Mouse (Mus musculus) neural tube, embryonic 14.5 days (tissue): ENCODE measurements at regions not wholly inside any gene's neighbourhood (a gene's known extent, or its start where the extent isn't known, plus 50 kb on each side); places are given as distances from the start of the nearest gene placed in this dataset.
"Not testable (repeated sequence)": the region's sequence is repeated elsewhere in the genome, so short reads cannot be mapped to it uniquely, and the experiment has no call there.

ENCODE experiments used
- ATAC-seq: fragments of 200-750 bp; cut with Nextera tagmentation; 2 replicates; pipeline ENCODE4 v1.8.0; 2017; ENCODE audit warnings: low read depth, mild to moderate bottlenecking, moderate TSS enrichment, moderate library complexity
- H3K27ac ChIP-seq: fragments of 300-500 bp; sonication (generic); 2 replicates; pipeline ENCODE4 v1.5.1; 2014; ENCODE audit warnings: low read depth, mild to moderate bottlenecking, control low read depth, low read length, moderate library complexity, mixed read lengths
- H3K27me3 ChIP-seq: fragments of 300-500 bp; sonication (generic); 2 replicates; pipeline ENCODE4 v1.6.1; 2014; ENCODE audit warnings: low read length; ENCODE audit not compliant: control insufficient read depth, insufficient read depth
- H3K36me3 ChIP-seq: fragments of 300-500 bp; sonication (generic); 2 replicates; pipeline ENCODE4 v1.6.1; 2014; ENCODE audit warnings: low read length, mixed read lengths; ENCODE audit not compliant: control insufficient read depth, insufficient read depth
- H3K4me1 ChIP-seq: fragments of 300-500 bp; sonication (generic); 2 replicates; pipeline ENCODE4 v1.6.1; 2014; ENCODE audit warnings: low read length; ENCODE audit not compliant: control insufficient read depth, insufficient read depth
- H3K4me2 ChIP-seq: fragments of 300-500 bp; sonication (generic); 2 replicates; pipeline ENCODE4 v1.6.1; 2014; ENCODE audit warnings: mild to moderate bottlenecking, low read depth, low read length, control low read depth
- H3K4me3 ChIP-seq: fragments of 300-500 bp; sonication (generic); 2 replicates; pipeline ENCODE4 v1.5.1; 2014; ENCODE audit warnings: low read depth, low read length, control low read depth, mixed read lengths
- H3K9ac ChIP-seq: fragments of 300-500 bp; sonication (generic); replicated peaks from 2 replicates; pipeline ENCODE4 v1.6.1; 2014; ENCODE audit warnings: low read depth, mild to moderate bottlenecking, control low read depth, low read length, mixed read lengths
- H3K9me3 ChIP-seq: fragments of 300-500 bp; sonication (generic); 2 replicates; pipeline ENCODE4 v1.6.1; 2016; ENCODE audit warnings: low read length; ENCODE audit not compliant: control insufficient read depth
- WGBS: fragments of 180-500 bp; shearing (Covaris S2); extraction: QIAGEN DNeasy Blood & Tissue Kit; methylation state at CpG from one replicate; pipeline ENCODE4 v1.1.7; 2014; 5-methylcytosine and 5-hydroxymethylcytosine counted together

- Histone ChIP-seq H3K27ac (no peak overlapping the region), H3K4me2 (no peak overlapping the region), H3K27me3 (no peaks in the 10 kb centered on the region), H3K9me3 (no peaks in the 10 kb centered on the region), H3K9ac (no peak overlapping the region), H3K4me3 (no peak overlapping the region), H3K36me3 (no peaks in the 10 kb centered on the region), H3K4me1 (no peaks in the 10 kb centered on the region)
- 86% methylated on average over 3 of the region's 3 CpGs for WGBS
- ATAC-seq: no peak
These were observed 76.7 kb downstream of the Tomm20 start for GRCm38 (mm10) chr8:126868831-126869463.

GRCm38 (mm10) chr8:126867121-126867988 lies 78.3 kb downstream of the Tomm20 start:
- H3K27me3 ChIP-seq: no peaks in the 10 kb centered on the region
- H3K36me3 ChIP-seq: no peaks in the 10 kb centered on the region
- no peaks in the 10 kb centered on the region for H3K9me3 ChIP-seq
- H3K4me1 ChIP-seq: no peaks in the 10 kb centered on the region
- no peak overlapping the region for H3K4me3 ChIP-seq
- H3K9ac ChIP-seq: no peak overlapping the region
- no peak overlapping the region for H3K4me2 ChIP-seq
- ATAC-seq: no peak
- H3K27ac ChIP-seq: no peak overlapping the region
- WGBS: 85% methylated on average over 14 of the region's 14 CpGs

GRCm38 (mm10) chr8:126864314-126864948 lies 81.2 kb downstream of the Tomm20 start:
- WGBS: 95% methylated on average over 10 of the region's 10 CpGs
- no peak for ATAC-seq

GRCm38 (mm10) chr8:126863661-126864060 lies 82.0 kb downstream of the Tomm20 start:
- not testable (repeated sequence) for H3K36me3 ChIP-seq, H3K4me2 ChIP-seq, H3K4me1 ChIP-seq, H3K4me3 ChIP-seq, H3K9me3 ChIP-seq, H3K9ac ChIP-seq, H3K27ac ChIP-seq, ATAC-seq, H3K27me3 ChIP-seq
- WGBS: 70% methylated on average over 1 of the region's 1 CpGs

More at GRCm38 (mm10) chr8:126864314-126864948, 81.2 kb downstream of the Tomm20 start:
- H3K4me2 ChIP-seq: no peak overlapping the region
- H3K27me3 ChIP-seq: no peaks in the 10 kb centered on the region
- H3K9me3 ChIP-seq: no peaks in the 10 kb centered on the region
- no peak overlapping the region for H3K4me3 ChIP-seq
- no peaks in the 10 kb centered on the region for H3K4me1 ChIP-seq
- no peaks in the 10 kb centered on the region for H3K36me3 ChIP-seq
- H3K9ac ChIP-seq: no peak overlapping the region
- H3K27ac ChIP-seq: no peak overlapping the region

GRCm38 (mm10) chr8:126861754-126862153 lies 83.9 kb downstream of the Tomm20 start:
- Histone ChIP-seq H3K27me3 (no peaks in the 10 kb centered on the region), H3K4me3 (no peak overlapping the region), H3K9me3 (no peaks in the 10 kb centered on the region), H3K4me1 (no peaks in the 10 kb centered on the region), H3K36me3 (no peaks in the 10 kb centered on the region), H3K27ac (no peak overlapping the region), H3K9ac (no peak overlapping the region), H3K4me2 (no peak overlapping the region)
- ATAC-seq: no peak
- WGBS: 95% methylated on average over 8 of the region's 8 CpGs

- H3K9me3 ChIP-seq: no peaks in the 10 kb centered on the region
- H3K4me3 ChIP-seq: no peak overlapping the region
- H3K27me3 ChIP-seq: no peaks in the 10 kb centered on the region
- ATAC-seq: no peak
- no peak overlapping the region for H3K9ac ChIP-seq
- no peak overlapping the region for H3K27ac ChIP-seq
- no peak overlapping the region for H3K4me2 ChIP-seq
- no peaks in the 10 kb centered on the region for H3K4me1 ChIP-seq
- 91% methylated on average over 7 of the region's 7 CpGs for WGBS
- H3K36me3 ChIP-seq: no peaks in the 10 kb centered on the region
These were observed 85.0 kb downstream of the Tomm20 start for GRCm38 (mm10) chr8:126860630-126861029.

GRCm38 (mm10) chr8:126859706-126860424 lies 85.8 kb downstream of the Tomm20 start:
- no peak for ATAC-seq
- Histone ChIP-seq H3K4me2 (no peak overlapping the region), H3K27me3 (no peaks in the 10 kb centered on the region), H3K36me3 (no peaks in the 10 kb centered on the region), H3K9ac (no peak overlapping the region), H3K27ac (no peak overlapping the region), H3K4me1 (no peaks in the 10 kb centered on the region), H3K9me3 (no peaks in the 10 kb centered on the region), H3K4me3 (no peak overlapping the region)
- 88% methylated on average over 5 of the region's 5 CpGs for WGBS

- H3K4me2 ChIP-seq: no peak overlapping the region
- WGBS: 82% methylated on average over 13 of the region's 13 CpGs
- H3K9me3 ChIP-seq: no peaks in the 10 kb centered on the region
- no peak overlapping the region for H3K4me3 ChIP-seq
- peaks cover 4% of the 10 kb centered on the region; the same call in 1 of the 2 replicates for H3K4me1 ChIP-seq
- ATAC-seq: no peak
- H3K36me3 ChIP-seq: no peaks in the 10 kb centered on the region
- no peak overlapping the region for H3K9ac ChIP-seq
- no peaks in the 10 kb centered on the region for H3K27me3 ChIP-seq
- no peak overlapping the region for H3K27ac ChIP-seq
These were observed 88.1 kb downstream of the Tomm20 start for GRCm38 (mm10) chr8:126857307-126858203.
